Mouse (Mus musculus) midbrain, embryonic 10.5 days (tissue): ENCODE measurements at regions not wholly inside any gene's neighbourhood (a gene's known extent, or its start where the extent isn't known, plus 50 kb on each side); places are given as distances from the start of the nearest gene placed in this dataset.

Source experiments
- DNase-seq: peaks from one replicate; pipeline ENCODE4 v3.0.0-alpha.2; 2017; ENCODE audit warnings: low spot score
- H3K27ac ChIP-seq: fragments of 300-500 bp; sonication (generic); replicated peaks from 2 replicates; pipeline ENCODE4 v1.5.1; 2016; ENCODE audit warnings: mild to moderate bottlenecking
- H3K27me3 ChIP-seq: fragments of 300-500 bp; sonication (generic); 2 replicates; pipeline ENCODE4 v1.6.1; 2016; ENCODE audit warnings: low read depth, mild to moderate bottlenecking; ENCODE audit not compliant: poor library complexity, severe bottlenecking
- H3K36me3 ChIP-seq: fragments of 300-500 bp; sonication (generic); 2 replicates; pipeline ENCODE4 v1.6.1; 2016; ENCODE audit warnings: mild to moderate bottlenecking, moderate library complexity
- H3K4me1 ChIP-seq: fragments of 300-500 bp; sonication (generic); 2 replicates; pipeline ENCODE4 v1.6.1; 2016
- H3K4me3 ChIP-seq: fragments of 300-500 bp; sonication (generic); 2 replicates; pipeline ENCODE4 v1.5.1; 2016; ENCODE audit warnings: mild to moderate bottlenecking, moderate library complexity
- H3K9me3 ChIP-seq: fragments of 300-500 bp; sonication (generic); replicated peaks from 2 replicates; pipeline ENCODE4 v1.6.1; 2016; ENCODE audit warnings: mild to moderate bottlenecking
- WGBS: fragments of 180-500 bp; shearing (Covaris S2); methylation state at CpG from one replicate; pipeline ENCODE4 v1.1.7; 2016; 5-methylcytosine and 5-hydroxymethylcytosine counted together

DNA sequence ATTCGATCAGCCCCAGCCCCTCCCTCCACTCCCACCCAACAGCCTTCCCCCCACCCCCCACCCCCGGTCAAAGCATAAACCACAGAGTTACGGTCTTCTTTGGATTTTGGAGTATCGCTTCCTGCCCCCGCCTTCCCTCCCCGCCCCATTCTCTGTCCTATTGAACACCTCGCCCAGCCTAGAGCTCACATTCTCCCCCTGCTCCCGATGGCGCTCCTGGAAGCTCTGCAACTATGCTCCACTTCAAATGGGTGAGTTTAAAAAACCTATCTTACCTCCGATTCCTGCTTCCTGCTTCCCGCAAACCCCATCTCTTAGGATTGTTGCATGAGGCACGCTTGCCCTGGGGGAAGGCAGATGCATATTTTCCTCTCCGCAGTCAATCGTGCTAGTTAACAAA, 419.7 kb upstream of the Ubash3b start:
- H3K36me3 ChIP-seq, result peaks cover 7% of the 10 kb centered on the region
- peaks cover 67% of the 10 kb centered on the region for H3K4me1 ChIP-seq
- H3K9me3 ChIP-seq, result no peaks in the 10 kb centered on the region
- DNase-seq, result peak; percentile 50
- H3K4me3 ChIP-seq, result peak overlapping the region; percentile 80
- H3K27ac ChIP-seq, result peak overlapping the region; percentile 97
- H3K27me3 ChIP-seq, result no peaks in the 10 kb centered on the region
- 1% methylated on average over 14 of the region's 14 CpGs for WGBS

GRCm38 (mm10) chr9:41580611-41581041, 419.1 kb upstream of the Ubash3b start:
- peak; percentile 80 for DNase-seq
- Histone ChIP-seq H3K4me1 (peaks cover 67% of the 10 kb centered on the region), H3K9me3 (no peaks in the 10 kb centered on the region), H3K27me3 (no peaks in the 10 kb centered on the region), H3K4me3 (peak overlapping the region; percentile 80), H3K36me3 (peaks cover 2% of the 10 kb centered on the region), H3K27ac (peak overlapping the region; percentile 97)
- under 1% methylated on average over 13 of the region's 13 CpGs for WGBS

- Histone ChIP-seq H3K4me1 (peaks cover 65% of the 10 kb centered on the region), H3K36me3 (no peaks in the 10 kb centered on the region), H3K27ac (peak overlapping the region; percentile 97), H3K9me3 (no peaks in the 10 kb centered on the region), H3K4me3 (peak overlapping the region; percentile 80), H3K27me3 (no peaks in the 10 kb centered on the region)
- DNase-seq, result peak; percentile 43
- WGBS, result 1% methylated on average over 4 of the region's 4 CpGs
Observed at GRCm38 (mm10) chr9:41580067-41580466, 418.6 kb upstream of the Ubash3b start.

DNA sequence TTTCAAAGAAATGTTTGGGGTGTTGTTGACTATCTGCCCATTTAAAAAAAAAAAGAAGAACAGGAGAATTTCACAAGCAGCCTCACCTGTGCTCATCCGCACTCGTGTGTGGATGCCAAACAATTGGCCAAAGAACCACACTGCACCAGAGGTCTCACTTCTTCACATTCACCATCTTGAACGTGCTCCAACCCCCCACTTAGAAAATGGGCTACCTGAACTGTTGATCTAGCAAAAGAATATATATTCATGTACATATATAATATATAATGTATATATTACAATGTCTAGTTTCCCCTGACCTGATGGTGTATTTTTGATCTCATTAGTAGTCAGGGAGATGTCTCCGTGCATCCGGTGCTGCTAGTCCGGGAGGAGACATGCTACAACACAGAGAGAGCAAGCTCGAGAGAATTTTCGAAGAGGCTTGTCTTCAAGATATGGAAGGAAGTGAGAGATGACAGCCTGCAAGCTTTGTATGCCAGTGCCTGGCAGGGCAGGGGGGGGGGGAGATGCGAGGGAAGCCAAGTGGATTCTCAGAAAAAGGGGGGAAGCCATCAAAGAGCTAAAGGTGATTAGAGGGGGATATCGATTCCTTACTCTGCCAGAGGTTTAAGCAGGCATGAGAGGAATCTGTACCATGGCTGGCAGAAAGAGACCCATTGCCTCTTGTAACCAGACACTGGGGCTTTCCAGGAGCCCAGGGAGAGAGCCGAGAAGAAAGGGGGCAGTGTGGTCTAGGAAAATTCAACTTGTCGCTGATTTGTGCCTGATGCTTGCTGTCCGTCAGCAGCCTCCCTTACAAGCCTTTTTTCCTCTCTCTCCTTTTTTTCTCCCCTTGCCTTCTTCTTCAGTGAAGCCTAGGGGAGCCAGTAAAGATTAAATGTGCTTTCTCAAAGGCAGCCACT, 417.9 kb upstream of the Ubash3b start:
- H3K9me3 ChIP-seq, result no peaks in the 10 kb centered on the region
- peak overlapping the region; percentile 80 for H3K4me3 ChIP-seq
- peaks cover 61% of the 10 kb centered on the region for H3K4me1 ChIP-seq
- no peaks in the 10 kb centered on the region for H3K36me3 ChIP-seq
- peak; percentile 67 for DNase-seq
- peak overlapping the region; percentile 97 for H3K27ac ChIP-seq
- H3K27me3 ChIP-seq, result no peaks in the 10 kb centered on the region
- 35% methylated on average over 13 of the region's 13 CpGs for WGBS

DNA sequence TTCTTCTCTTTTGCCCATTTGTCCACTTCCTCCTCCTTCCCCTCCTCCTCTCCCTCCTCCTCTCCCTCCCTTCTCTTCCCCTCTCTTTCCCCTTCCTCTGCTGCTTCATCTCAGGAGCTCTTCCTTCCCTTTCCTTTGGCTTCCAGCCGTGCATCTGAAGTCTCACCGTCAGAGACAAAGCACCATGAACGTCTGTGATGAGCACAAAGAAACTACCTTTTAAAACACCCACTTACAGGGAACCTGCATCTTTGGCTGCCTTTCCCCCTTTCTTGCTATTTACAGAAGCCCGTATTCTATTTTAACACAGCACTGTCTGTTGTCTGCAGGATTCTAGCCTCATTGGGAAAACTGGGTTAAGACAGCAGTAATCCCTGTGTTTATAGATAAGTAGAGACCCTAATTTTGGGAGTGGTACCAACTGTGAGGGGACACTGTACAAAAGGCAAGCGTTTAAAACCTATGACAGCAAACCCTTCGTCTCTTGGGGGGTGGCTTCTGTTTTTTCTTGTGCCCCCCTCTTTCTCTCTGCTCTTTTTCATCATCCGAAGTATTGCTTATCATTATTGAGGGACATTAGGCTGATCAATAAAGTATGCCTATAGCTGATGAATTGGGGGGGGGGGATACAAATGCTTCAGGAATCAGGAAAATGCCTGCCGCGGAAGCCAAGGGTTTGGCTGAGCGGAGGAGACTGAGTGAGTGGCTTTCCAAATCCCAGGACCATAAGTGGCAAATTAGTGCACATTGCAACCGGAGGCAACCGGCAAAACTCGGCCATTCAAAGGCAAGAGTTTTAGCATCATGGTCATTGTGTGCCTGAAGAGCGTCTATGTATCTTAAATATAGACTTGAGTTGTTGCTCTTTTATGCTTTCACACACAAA, 417.0 kb upstream of the Ubash3b start:
- peak overlapping the region; percentile 80; the same call in 1 of the 2 replicates for H3K4me3 ChIP-seq
- no peaks in the 10 kb centered on the region for H3K27me3 ChIP-seq
- no peaks in the 10 kb centered on the region for H3K36me3 ChIP-seq
- DNase-seq, result no peak
- peaks cover 52% of the 10 kb centered on the region for H3K4me1 ChIP-seq
- peak overlapping the region; percentile 97 for H3K27ac ChIP-seq
- no peaks in the 10 kb centered on the region for H3K9me3 ChIP-seq
- 63% methylated on average over 14 of the region's 14 CpGs for WGBS

GRCm38 (mm10) chr9:41577760-41578159, 416.3 kb upstream of the Ubash3b start:
- 0 out of 2 replicates have a peak overlapping the region, but pooled peaks have one; percentile 80 for H3K4me3 ChIP-seq
- H3K27ac ChIP-seq, result peak overlapping the region; percentile 97
- no peaks in the 10 kb centered on the region for H3K27me3 ChIP-seq
- H3K36me3 ChIP-seq, result no peaks in the 10 kb centered on the region
- peaks cover 45% of the 10 kb centered on the region for H3K4me1 ChIP-seq
- H3K9me3 ChIP-seq, result no peaks in the 10 kb centered on the region
- no peak for DNase-seq
- WGBS, result 61% methylated on average over 1 of the region's 1 CpGs

DNA sequence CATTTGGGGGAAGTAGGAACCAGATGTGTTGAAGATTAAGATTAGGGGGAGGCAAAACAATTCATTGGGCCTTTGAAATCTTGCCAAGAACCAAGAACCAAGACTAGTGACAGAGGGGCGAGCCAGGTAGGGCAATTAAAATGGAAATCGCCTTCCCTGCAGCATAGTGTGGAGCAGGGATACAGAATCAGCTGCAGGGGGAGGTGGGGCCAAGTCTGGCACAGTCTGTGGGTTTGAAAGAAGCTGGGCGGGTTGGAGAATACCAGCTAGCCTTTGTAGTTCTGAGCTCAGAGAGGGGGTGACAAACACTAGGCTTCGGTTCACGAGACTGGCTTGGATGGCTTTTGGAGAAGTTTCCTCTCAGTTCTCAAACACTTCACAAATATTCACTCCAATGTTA, 414.3 kb upstream of the Ubash3b start:
- H3K36me3 ChIP-seq, result no peaks in the 10 kb centered on the region; the same call in 1 of the 2 replicates
- 0 out of 2 replicates have a peak overlapping the region, but pooled peaks have one; percentile 29 for H3K4me3 ChIP-seq
- H3K27me3 ChIP-seq, result no peaks in the 10 kb centered on the region
- peak; percentile 35 for DNase-seq
- H3K4me1 ChIP-seq, result peaks cover 45% of the 10 kb centered on the region
- peak overlapping the region; percentile 66 for H3K27ac ChIP-seq
- no peaks in the 10 kb centered on the region for H3K9me3 ChIP-seq
- WGBS, result 18% methylated on average over 5 of the region's 5 CpGs

DNA sequence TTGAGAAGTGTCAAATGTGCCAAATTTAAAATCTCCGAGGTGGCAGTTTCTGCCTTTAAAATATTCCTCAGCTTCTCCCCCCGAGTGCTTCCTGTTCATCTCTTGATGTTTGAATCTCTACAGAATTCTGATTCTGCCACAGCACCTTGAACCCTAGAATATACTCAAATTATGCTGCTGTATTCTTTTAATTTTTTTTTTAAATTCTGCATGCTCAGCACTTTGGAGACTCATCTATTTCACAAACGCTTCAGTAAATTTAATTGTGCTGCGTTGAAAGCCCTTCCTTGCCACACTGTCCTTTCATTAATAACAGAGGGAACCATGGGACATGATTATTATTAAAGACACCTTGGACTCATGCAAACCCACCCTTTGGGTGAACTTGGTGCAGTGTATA, 408.8 kb upstream of the Ubash3b start:
- peaks cover 5% of the 10 kb centered on the region for H3K4me1 ChIP-seq
- peaks cover 4% of the 10 kb centered on the region; the same call in 1 of the 2 replicates for H3K36me3 ChIP-seq
- DNase-seq, result no peak
- H3K9me3 ChIP-seq, result no peaks in the 10 kb centered on the region
- H3K27ac ChIP-seq, result no peak overlapping the region
- 94% methylated on average over 4 of the region's 4 CpGs for WGBS
- no peak overlapping the region for H3K4me3 ChIP-seq
- no peaks in the 10 kb centered on the region for H3K27me3 ChIP-seq

GRCm38 (mm10) chr9:41566496-41566895, 405.0 kb upstream of the Ubash3b start:
- H3K9me3 ChIP-seq, result no peaks in the 10 kb centered on the region
- H3K4me1 ChIP-seq, result peaks cover 3% of the 10 kb centered on the region; the same call in 1 of the 2 replicates
- H3K27me3 ChIP-seq, result no peaks in the 10 kb centered on the region
- 83% methylated on average over 5 of the region's 5 CpGs for WGBS
- H3K27ac ChIP-seq, result no peak overlapping the region
- no peak overlapping the region for H3K4me3 ChIP-seq
- no peak for DNase-seq
- peaks cover 12% of the 10 kb centered on the region for H3K36me3 ChIP-seq

DNA sequence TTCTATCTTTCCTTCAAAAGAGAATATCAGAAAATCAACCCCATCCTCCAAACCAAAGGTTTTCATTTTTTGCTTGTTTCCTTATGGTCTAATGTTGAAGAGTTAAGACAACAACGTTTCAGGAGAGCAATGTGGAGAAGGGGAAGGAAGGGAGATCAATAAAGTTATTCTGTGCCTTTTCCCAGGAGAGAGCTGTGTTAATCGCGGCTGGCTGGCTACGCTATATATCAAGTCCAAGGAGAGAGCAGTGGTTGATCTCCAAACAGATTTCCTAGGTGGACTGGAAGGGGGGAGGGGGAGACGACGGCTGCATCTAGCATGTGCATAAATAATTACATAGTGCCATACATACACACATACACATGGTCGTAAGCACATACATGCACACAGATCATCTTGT, 404.3 kb upstream of the Ubash3b start:
- H3K36me3 ChIP-seq, result peaks cover 19% of the 10 kb centered on the region
- DNase-seq, result no peak
- no peaks in the 10 kb centered on the region for H3K9me3 ChIP-seq
- no peak overlapping the region for H3K4me3 ChIP-seq
- no peak overlapping the region for H3K27ac ChIP-seq
- H3K4me1 ChIP-seq, result peaks cover 3% of the 10 kb centered on the region; the same call in 1 of the 2 replicates
- 85% methylated on average over 7 of the region's 7 CpGs for WGBS
- H3K27me3 ChIP-seq, result no peaks in the 10 kb centered on the region

DNA sequence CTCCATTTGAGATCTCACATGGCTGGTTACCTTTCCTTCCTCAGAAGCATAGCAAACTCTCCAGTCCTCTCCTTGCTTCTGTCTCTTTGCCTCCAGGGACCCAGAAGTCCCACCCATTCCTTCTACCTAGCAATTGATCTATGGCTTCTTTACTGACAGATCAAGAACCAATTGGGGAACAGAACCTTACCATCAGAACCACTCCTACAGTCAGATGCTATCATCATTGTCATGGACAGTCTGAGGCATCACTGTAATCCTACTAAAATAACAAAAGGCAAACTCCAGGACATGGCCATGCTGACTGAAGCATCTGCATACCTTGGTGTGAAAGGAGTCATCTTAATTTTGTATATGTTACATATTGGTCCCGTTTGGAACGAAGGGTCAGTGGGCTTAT, 401.9 kb upstream of the Ubash3b start:
- 90% methylated on average over 2 of the region's 2 CpGs for WGBS
- Histone ChIP-seq H3K27me3 (no peaks in the 10 kb centered on the region), H3K27ac (no peak overlapping the region), H3K9me3 (no peaks in the 10 kb centered on the region), H3K4me1 (peaks cover 3% of the 10 kb centered on the region; the same call in 1 of the 2 replicates), H3K36me3 (peaks cover 18% of the 10 kb centered on the region), H3K4me3 (no peak overlapping the region)
- DNase-seq, result no peak

DNA sequence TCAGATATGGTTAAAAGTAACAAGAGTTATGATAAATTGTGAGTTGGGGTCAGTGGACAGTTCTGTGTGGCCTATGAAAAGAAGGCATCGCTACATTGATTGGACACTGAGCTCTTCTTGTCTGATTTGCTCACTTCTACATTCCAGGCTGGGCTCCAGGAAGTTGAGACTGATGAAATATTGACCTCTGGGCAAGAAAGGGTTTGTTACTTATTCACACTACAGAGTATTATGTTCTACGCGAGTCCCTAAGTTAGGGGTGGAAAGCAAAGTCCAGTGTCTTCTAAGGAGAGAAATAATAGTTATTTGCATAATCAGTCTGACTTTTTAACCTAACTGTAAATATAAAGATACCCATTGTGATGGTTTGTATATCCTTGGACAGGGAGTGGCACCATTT, 397.0 kb upstream of the Ubash3b start:
- Histone ChIP-seq H3K4me3 (no peak overlapping the region), H3K27me3 (no peaks in the 10 kb centered on the region), H3K4me1 (no peaks in the 10 kb centered on the region), H3K9me3 (no peaks in the 10 kb centered on the region), H3K27ac (no peak overlapping the region), H3K36me3 (peaks cover 18% of the 10 kb centered on the region)
- DNase-seq, result no peak
- 95% methylated on average over 3 of the region's 3 CpGs for WGBS
